Mouse (Mus musculus): Measurements from ENCODE around the gene Fgf12.

DNA sequence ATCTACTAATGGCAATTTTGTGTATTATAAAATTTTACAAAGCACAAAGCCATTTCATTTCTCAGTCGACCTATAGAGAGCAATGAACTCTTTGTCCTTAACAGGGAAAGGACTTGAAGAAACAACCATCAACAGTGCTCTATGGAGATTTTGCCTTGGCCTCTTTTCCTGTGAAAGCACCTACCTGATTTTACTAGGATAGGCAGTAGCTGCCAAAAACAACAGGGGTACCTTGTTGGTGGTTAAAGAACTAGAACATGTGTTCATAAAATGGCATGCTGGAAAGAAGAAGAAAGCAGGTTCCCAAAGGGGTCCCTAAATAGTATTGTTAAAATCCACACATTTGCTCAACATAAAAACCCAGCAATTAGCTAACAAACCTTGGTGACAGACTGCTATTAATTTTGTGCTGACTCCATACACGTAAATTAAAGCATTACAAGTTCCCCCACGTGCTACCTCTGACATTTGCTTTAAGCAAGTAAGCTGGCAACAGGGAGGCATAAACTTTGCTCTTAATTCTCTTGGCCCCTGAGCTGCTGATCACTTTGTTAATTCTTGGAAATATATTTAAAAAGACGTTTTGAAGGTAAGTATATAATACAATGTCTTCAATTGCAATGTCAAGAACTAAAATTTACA, 463.1 kb downstream of the Fgf12 start:
- TF ChIP-seq CTCF (IDR thresholded peaks at IDR 0.05; ENCODE audit: low read depth) (no peak), EP300 (IDR thresholded peaks at IDR 0.05; ENCODE audit: low read depth) (no peak)

Measured in liver, embryonic 14.5 days (tissue).